Mouse (Mus musculus): ENCODE data around the gene Gng7. TPM values are rescaled to one million over a fixed set of nuclear protein-coding genes. Genes with fewer than 3 reads are reported as not detected.
A peak's percentile ranks its signal among the peaks of the same experiment; 100 is the strongest.

Gene Gng7
- total RNA-seq, 2 experiments from 2014 or later = 0.82 to 1.3 TPM

DNA sequence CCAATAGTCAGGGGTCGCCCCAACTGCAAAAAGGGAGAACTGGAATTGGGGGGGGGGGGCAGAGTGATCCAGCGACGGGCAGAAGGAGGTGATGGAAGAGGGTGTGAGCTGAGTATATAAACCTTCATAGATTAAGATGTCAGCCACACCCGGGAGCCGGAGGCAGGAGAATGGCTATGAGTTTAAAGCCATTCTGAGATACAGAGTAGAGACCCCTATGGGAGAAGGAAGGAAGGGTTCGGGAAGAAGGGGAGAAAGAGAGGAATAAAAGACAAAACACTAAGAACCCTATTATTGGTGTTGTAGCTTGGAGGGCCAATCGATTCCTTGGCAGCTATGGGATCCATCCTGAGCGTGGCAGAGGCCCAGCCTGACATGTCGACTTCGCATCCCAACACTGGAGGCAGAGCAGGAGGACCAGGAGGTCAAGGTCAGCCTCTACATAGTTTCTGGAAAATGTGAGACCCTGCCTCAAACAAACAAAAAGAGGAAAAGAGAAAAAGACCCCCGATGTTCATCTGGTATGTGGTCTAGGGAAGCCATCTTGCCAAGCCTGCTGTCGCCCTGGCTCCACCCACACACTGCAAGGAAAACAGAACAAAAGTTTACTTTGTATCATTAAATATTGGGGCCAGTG, 11.0 kb upstream of the Gng7 start, which contains the start of gene Diras1:
TSS of gene Diras1 (minus strand) at position 24 of the 637 bp plus-strand sequence.
- DNase-seq = no peak

DNA sequence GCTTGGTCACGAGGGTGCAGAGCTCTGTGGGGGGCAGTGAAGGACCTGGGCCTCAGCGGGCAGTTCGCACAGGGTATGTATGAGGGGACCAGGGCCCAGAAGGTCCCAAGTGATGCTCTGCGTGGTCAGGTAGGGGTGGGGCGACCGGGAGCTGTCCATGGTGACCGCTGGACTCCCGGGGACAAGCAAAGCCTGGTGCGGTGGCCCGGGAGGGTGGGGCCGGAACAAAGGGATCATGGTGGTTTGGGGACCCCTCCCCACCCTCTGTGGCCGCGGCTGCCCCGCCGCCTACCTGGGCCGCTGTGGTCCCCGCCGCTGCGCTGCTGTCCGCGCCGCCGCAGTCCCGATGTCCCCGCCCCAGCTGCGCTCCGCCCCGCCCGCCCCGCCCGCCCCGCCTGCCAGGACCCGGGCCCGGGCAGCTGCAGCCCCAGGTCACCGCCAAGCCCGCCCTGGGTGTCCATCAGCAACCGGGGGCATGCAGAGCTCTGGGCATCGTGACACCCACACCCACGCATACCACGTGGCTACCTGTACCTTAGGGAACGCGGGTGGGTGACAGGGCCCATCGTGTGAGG, 10.4 kb upstream of the Gng7 start:
- DNase-seq = no peak

DNA sequence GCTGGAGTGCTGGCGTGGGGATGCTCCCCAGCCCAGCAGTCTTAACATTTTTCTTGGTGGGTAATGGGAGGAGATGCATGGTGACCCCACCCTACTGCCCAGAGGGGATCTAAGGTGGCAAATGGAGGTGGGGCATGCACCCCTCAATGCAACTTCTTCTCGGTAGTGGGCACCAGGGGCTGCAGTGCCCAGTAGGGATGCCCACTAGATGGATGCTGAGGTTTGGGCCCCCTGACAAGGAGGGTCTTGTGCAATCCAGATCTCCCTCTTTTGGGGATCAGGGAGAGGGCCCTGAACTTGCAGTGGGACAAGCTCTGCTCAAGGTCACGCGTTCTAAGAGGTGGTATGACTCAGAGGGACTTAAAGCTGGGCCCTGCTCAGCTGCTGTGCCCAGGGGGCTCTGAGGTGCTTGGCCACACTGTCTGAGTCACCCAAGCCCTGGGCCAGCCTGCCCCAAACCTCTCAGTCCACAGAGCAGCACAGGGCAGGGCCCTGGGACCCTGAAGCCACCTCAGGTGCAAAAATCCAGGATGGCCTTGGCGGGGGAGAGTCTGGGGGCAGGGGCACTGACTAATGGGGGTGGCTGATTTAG, 9.7 kb upstream of the Gng7 start:
- no peak for DNase-seq

DNA sequence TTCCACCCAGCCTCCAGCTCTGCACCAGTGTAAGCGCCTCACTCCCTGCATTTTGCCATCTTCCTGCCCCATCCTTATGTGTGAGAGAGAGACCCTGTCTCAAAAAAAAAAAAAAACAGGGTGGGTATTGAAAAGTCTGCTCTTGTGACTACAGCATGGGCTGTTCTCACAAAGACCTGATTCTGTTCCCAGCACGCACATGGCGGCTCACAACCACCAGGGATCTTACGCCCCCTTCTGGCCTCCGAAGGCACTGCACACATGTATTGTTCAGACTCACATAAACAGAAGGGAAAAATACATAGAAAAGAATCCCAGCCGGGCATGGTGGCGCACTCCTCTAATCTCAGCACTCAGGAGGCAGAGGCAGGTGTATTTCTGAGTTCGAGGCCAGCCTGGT, 8.0 kb upstream of the Gng7 start:
- DNase-seq = no peak

DNA sequence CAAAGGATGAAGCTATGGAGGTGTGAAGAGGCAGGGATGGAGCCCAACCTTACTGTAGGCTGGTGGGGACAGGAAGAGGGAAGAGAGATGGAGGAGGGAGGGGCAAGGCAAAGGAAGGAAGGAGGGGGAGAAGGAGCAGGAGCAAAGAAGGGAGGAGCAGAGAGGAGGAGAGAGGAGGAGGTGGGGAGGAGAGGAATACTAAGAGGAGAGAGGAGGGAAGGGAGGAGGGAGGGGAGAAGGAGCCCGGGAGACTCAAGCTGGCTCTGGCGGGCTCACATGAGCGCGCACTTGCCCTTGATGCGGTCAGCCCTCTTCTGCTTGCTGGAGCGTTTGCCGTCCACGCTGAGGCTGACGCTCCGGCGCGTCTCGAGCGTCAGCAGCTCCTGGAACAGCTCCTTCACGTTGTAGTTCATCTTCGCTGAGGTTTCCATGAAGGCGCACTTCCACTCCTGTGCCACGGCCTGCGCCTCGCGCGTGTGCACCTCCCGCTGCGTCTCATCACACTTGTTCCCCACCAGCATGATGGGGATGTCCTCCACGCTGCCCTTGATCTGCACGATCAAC, 6.9 kb upstream of the Gng7 start:
- DNase-seq = no peak

DNA sequence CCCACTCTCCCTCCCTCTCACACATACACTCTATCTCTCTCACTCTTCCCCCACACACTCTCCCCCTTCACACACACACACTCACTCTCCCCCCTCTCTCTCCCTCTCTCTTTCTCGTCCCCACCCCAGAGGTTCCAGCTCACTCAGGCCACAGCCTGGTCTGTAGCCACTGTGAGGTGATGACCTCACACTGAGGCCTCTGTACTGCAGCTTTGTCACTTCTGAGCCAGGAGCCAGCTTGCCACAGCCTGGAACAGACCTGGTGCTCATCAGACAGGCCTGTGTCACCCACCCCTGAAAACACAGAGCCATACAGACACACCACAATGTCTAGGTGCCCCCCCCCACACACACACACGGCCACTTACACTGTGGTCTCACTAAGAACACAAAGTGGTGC, 5.5 kb upstream of the Gng7 start:
- no peak for DNase-seq

DNA sequence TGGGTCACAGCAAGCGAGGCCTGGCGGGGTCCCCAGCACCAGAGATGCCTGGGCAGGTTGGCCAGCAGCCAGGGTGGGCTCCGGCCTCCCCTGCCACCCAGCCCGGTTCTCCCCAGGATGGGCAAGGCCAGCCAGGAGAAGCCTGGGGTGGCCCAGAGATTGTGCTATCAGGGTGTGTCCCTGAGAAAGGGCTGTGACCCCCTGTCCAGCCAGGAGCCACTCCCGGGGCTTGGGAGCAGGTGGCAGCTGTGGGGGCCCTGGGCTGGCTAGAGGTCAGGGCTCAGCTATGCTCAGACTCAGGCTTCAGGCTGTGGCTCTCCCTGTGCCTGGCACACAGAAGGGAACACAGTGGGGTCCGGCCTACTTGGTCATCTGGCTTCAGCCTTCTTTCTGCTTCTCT, 4.9 kb upstream of the Gng7 start:
- DNase-seq = no peak

DNA sequence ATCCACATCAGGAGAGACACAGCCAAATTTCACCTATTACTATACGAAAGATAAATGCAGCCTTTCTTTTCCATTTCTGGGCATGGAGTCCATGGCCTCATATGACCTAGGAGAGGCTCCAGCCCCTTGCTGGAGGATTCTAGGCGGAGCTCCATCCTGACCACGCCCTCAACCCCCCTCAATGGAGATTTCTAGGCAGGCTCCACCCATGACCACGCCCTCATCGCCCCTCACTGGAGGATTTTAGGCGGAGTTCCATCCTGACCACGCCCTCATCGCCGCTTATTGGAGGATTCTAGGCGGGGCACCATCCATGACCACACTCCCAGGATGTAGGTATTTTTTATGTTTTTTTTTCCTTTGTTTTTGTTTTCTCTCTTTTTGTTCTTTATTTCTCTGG, 3.6 kb upstream of the Gng7 start:
- no peak for DNase-seq

DNA sequence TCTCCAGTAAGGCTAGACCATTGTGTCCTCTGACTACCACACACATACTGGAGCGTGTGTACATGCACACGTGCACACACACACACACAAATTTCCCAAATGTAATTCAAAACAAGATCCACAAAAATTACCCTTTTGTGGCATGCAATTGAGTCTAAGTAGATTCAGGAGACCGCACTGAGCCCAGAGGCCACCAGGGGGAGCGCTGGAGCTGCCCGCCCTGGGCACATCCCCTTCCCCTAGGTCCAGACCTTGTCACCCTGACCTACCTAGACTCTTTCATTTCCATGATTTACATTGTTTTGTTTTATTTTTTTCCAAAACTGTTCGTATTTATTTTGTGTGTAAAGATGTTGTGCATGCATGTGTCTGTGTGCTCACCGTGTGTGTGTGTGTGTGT, 1.9 kb upstream of the Gng7 start:
- DNase-seq = peak; percentile 52 to 74

DNA sequence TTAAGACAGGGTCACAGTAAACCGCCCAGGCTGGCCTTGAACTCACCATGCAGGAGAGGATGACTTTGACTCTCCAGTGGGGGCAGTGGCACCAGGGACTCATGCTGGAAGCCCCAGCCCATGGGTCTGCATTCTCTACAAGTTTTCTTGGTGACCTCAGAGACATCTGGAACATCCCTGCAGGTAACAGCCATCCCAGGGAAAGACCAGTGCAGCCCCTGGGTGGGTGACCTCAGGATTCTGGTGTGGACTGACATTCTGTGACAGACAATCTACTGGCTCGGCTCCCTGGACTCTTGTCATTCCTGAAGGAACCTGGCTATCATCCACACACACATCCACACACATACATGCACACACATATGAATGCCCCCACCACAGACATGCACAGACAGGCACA, 921 bp upstream of the Gng7 start:
- no peak for DNase-seq

DNA sequence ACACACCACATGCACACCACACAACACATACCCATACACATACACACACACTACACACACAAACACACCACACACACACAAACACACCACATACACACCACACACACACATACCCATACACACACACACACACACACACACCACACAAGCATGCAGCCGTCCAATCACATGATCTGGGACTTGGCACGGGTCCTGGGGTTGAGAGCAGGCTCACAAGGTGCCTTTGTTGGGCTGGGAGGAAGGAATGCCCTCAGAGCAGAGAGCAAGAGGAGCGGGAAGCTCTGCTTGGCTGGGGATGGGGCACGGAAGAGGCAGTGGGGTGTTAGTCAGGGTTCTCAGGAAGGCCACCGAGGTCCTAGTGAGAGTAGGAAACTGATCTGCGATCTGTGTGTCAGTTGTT, 3.9 kb downstream of the Gng7 start:
- DNase-seq = no peak

DNA sequence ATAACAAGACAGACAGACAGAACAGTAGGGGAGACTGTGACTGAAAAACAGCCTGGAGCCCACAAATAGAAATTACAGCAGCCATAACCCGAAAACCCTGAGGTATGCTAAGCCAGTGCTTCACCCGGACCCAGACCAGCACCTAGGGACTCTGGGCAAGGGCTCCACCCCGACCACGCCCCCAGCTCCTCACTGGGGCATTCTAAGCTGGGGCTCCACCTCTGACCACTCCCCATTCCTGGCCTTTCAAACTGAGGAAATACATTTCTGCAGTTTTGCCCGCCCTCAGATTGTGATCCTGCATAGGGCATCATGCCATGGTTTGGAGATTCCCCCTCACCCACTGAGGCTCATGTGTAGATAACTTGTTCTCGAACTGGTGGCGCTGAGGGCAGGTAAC, 7.5 kb downstream of the Gng7 start:
- DNase-seq = no peak

DNA sequence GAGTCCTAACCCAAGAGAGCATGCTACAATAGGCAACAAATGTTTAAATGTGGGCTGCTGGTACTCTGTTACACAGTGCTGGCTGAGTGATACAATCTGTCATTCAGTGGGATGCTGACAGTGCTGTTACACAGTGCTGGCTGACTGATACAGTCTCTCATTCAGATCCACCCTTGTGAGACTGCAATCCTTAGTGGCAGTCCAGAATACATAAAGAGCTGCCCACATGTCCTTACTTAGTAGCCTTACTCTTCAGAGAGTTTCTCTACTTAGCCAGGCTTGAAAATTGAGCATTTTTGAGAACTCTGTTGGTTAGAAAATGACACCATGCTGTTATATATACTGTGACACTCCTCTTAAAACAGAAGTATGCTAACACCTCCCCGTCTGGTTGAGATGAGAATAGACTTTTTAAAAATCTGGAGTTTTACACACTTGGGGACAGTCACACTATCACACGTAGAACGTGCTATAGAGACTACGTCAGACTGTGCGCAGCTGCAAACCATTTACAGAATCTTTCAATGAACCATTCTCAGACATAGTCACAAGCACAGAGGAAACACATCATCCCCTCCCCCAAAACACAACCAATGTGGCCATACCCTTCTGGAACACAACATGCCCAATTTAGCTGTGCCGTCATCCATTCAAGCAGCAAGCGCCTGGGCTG, 8.6 kb downstream of the Gng7 start:
- DNase-seq = no peak

DNA sequence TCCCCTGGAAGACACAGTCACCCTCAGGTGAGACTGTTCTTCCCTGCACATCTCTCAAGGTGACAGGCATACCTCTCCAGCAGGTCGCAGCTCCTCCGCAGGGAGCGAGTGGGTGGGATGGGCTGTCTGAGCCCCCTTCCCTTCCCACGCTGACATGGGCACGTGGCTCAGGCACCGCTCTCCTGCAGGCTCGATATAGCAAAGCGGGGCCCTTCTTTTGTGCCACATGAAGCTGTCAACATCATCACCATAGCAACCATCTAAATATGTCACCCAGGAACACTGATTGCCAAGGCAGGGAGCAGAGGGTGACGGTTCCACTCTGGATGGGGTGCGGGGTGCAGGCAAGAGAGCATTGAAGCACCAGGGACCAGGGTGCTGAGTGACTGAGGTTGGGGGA, 13.6 kb downstream of the Gng7 start:
- no peak for DNase-seq

DNA sequence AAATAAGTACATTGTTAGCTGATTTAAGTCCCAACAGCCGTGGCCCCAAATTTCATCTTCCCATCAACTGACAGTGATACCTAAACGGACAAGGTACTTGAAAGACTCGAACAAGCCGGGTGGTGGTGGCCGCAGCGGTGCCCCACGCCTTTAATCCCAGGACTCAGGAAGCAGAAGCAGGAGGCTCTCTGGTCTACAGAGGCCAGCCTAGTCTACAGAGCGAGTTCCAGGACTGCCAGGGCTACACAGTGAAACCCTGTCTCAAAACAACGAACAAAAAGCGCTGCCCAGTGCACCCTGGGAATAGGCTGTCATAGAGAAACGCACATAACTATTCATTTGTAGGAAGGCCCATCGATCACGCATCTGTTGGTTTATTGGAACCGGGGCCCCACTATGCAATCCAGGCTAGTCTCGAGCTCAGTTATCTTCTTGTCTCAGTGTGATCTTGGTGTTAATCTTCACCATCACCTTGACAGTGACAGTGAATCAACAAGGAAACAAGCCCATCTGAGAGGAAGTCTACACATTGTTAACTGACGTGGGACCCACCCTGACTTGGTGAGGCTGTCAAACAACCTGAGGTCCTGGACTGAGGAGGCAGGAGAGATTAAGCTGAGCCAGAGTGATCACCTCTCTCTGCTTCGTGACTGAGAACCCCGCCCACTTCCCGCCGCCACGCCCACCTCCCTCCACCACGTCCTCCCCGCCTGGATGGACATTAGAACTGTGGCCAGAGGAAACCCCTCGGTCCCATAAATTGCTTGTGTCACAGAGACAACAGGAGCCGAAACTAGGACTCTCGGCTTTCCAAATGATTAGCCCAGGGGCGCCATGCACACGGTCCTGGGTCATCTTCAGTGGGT, 14.3 kb downstream of the Gng7 start:
- DNase-seq = no peak

DNA sequence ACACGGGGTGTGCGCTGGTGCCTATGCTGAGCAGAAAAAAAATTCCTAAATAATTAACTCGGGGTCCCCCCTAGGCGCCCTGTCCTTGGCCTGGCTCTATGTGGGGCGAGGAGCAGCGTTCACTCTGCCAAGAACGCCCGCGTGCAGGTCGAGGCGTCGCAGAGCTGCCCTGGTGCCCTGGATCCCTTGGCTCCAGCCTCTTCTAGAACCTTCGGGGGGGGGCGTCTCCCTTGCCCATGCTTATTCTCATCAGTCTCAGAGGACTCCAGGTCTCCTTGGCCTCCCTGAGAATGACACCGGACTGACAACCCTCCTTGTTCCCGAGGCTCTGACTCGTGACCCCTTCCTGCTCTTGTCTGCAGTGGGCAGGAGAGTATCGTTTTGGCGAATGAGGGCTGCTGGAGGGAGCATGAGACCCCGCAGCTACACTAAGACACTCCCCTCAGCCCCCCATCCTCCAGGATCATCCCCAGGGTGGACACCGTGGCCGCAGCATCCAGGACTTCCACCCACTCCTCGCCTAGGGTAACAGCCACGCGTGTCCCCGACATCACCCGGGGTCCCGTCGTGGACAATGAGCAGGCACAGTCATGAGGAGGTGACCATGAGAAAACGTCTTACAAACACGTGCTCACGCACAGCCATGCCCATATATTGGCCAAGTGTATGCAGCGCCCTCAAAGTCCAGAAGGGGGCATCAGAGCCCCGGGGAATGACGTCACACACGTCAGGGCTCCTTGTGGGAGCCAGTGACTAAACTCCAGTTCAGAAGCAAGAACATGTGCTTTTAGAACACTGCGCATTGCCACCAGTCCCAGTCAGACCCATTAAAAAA, 15.2 kb downstream of the Gng7 start:
- peak; percentile 81 to 91 for DNase-seq

DNA sequence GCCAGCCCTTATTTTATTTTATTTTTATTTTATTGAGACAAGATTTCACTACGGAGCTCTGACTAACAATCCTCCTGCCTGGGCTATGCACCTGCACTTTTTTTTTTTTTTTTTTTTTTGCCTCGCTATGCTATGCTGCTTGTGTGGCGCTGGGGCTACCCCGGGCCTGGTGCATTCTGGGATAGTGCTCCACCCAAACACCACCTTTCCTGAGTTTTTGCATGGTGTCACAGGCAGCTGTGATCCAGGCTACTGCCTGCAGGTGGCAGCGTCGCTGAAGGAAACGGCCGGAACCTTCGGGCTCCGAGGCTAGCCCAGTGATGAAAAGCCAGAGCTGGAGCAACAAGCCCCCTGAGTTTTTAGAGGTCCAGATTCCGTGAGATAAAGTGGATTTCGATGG, 16.0 kb downstream of the Gng7 start:
- peak; percentile 43 to 48 for DNase-seq

DNA sequence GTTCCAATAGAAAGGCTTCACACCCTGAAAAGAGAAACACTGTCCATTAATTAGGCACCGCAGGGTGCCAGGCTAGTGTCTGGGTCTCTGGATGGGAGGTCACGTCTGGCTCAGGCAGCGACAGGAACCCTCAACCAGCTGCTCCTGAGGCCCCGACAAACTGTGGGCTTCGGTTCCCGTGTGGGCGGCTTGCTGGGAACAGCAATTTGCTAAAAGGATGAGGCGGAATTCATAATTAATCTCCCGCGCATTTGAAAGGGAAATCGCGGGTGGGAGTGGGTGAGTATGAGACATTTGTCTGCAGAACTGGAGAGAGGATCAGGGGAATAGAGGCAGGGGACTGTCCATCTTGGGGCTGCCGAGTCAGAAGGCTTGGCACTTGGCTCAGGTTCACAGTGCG, 16.7 kb downstream of the Gng7 start:
- DNase-seq = no peak

DNA sequence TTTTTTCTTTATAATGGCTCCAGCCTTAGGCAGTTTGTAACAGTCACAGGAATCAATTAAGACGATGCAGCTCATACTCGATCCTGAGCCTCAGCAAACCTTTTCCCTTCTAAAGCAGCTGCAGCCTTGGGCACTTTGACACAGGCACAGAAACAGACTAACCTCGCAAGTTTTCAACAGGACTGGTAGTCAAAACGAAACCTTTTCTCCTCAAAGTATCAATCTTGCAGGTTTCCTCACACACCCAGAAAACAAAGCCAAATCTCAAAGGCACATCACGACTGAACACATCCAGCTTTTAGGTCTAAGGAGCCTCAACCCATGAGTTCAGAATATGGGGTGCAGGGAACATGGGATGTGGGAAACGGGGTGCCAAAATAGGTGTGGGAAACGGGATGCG, 17.4 kb downstream of the Gng7 start:
- no peak for DNase-seq

DNA sequence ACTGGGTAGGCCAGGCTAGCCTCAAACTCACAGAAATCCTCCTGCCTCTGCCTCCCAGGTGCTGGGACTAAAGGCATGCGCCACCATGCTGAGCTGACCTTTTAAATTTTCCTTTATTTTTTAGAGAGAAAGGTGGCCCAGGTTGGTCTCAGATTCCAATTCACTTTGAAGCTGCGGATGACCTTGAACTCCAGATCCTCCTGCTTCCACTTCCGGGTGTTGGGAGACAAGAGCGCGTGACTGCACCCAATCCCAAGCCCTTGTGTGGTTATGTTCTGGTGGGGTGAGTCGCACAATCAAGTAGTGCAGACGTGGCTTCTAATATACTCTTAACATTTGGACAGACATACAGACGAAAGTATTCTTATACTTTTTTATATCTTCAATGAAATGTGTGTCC, 18.2 kb downstream of the Gng7 start:
- no peak for DNase-seq

DNA sequence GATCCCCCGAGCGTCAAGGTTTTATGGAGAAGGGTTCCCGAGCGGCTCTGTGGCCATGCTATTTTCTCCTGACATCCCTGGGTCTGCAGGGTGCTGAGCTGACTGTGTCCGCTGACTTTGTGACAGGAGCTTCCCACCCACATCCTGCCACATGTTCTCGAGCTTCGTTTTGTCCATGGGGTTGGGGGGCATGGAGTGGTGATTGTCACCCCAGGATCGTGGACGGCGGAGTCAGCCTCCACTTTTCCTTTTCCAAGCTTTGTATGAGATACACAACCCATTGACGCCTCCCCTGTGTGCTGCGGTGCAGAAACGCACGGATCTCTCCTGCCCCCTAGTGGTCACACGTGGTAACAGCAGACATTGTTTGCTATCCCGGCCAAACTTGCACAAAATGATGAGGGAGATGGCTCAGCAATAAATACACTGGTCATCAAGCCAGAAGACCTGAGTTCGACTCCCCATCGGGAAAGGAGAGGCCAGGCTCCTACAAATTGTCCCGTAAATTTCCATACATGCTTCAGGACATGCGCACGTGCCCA, 19.6 kb downstream of the Gng7 start:
- DNase-seq = peak; percentile 77 to 91

Data from heart, adult 18-20 months (tissue).